Mouse (Mus musculus) neural tube, embryonic 12.5 days (tissue): ENCODE results near the gene Pck1. TPM values are rescaled to one million over a fixed set of nuclear protein-coding genes. Genes with fewer than 3 reads are reported as not detected.

Source experiments
- ATAC-seq: fragments of 200-750 bp; cut with Nextera tagmentation; 2 replicates; pipeline ENCODE4 v1.8.0; 2017; ENCODE audit warnings: low read depth, mild to moderate bottlenecking, moderate TSS enrichment, moderate library complexity; ENCODE audit not compliant: low FRiP score
- H3K27ac ChIP-seq: fragments of 300-500 bp; sonication (generic); 2 replicates; pipeline ENCODE4 v1.5.1; 2016
- H3K27me3 ChIP-seq: fragments of 300-500 bp; sonication (generic); replicated peaks from 2 replicates; pipeline ENCODE4 v1.6.1; 2016; ENCODE audit warnings: mild to moderate bottlenecking
- H3K36me3 ChIP-seq: fragments of 300-500 bp; sonication (generic); 2 replicates; pipeline ENCODE4 v1.6.1; 2016; ENCODE audit warnings: mild to moderate bottlenecking
- H3K4me1 ChIP-seq: fragments of 300-500 bp; sonication (generic); 2 replicates; pipeline ENCODE4 v1.6.1; 2016
- H3K4me2 ChIP-seq: fragments of 300-500 bp; sonication (generic); replicated peaks from 2 replicates; pipeline ENCODE4 v1.6.1; 2016; ENCODE audit warnings: mild to moderate bottlenecking
- H3K4me3 ChIP-seq: fragments of 300-500 bp; sonication (generic); 2 replicates; pipeline ENCODE4 v1.5.1; 2016
- H3K9ac ChIP-seq: fragments of 300-500 bp; sonication (generic); 2 replicates; pipeline ENCODE4 v1.6.1; 2016; ENCODE audit warnings: mild to moderate bottlenecking
- H3K9me3 ChIP-seq: fragments of 300-500 bp; sonication (generic); 2 replicates; pipeline ENCODE4 v1.6.1; 2016; ENCODE audit warnings: mild to moderate bottlenecking
- WGBS: fragments of 180-500 bp; shearing (Covaris S2); methylation state at CpG from one replicate; pipeline ENCODE4 v1.1.7; 2016; 5-methylcytosine and 5-hydroxymethylcytosine counted together
- polyA plus RNA-seq: library from polyadenylated mRNA; unstranded; fragments of >200 nt; fragmentation: Nextera tagmentation; extraction: Ambion mirVana; gene quantifications from 2 replicates; pipeline ENCODE4 v1.2.1, GENCODE M21; 2016

Gene Pck1
- polyA plus RNA-seq, 1 experiment from 2014 or later, result not detected

- no peak for ATAC-seq
- H3K9me3 ChIP-seq, result no peaks in the 10 kb centered on the region
- H3K9ac ChIP-seq, result no peak overlapping the region
- 92% methylated on average over 14 of the region's 14 CpGs for WGBS
- H3K27ac ChIP-seq, result no peak overlapping the region
- H3K36me3 ChIP-seq, result no peaks in the 10 kb centered on the region
- H3K27me3 ChIP-seq, result no peaks in the 10 kb centered on the region
- H3K4me3 ChIP-seq, result no peak overlapping the region
- no peaks in the 10 kb centered on the region for H3K4me1 ChIP-seq
- no peak overlapping the region for H3K4me2 ChIP-seq
Observed at GRCm38 (mm10) chr2:173154962-173155361, 2.1 kb downstream of the Pck1 start.

DNA sequence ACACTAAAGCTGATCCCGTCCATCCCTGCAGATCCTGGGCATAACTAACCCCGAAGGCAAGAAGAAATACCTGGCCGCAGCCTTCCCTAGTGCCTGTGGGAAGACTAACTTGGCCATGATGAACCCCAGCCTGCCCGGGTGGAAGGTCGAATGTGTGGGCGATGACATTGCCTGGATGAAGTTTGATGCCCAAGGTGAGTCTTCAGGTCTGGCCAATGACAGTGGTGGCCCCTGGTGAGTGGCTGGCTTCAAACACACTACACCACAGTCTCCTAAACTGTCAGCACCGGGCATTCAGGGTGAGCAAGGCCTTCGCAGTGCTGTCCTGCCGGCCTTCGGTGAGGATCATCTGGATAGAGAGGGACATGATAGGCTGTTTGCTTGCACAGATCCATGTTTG, 3.1 kb downstream of the Pck1 start:
- Histone ChIP-seq H3K4me1 (no peaks in the 10 kb centered on the region), H3K4me2 (no peak overlapping the region), H3K36me3 (no peaks in the 10 kb centered on the region), H3K9me3 (no peaks in the 10 kb centered on the region), H3K27ac (no peak overlapping the region), H3K9ac (no peak overlapping the region), H3K4me3 (no peak overlapping the region), H3K27me3 (no peaks in the 10 kb centered on the region)
- WGBS, result 93% methylated on average over 10 of the region's 10 CpGs
- ATAC-seq, result no peak

DNA sequence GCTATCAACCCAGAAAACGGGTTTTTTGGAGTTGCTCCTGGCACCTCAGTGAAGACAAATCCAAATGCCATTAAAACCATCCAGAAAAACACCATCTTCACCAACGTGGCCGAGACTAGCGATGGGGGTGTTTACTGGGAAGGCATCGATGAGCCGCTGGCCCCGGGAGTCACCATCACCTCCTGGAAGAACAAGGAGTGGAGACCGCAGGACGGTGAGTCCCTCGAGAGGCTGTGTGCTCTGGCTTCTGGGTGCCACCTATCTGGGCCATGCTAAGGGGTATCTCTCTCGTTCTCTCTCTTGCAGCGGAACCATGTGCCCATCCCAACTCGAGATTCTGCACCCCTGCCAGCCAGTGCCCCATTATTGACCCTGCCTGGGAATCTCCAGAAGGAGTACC, 4.1 kb downstream of the Pck1 start:
- 85% methylated on average over 13 of the region's 13 CpGs for WGBS
- no peak for ATAC-seq
- H3K4me2 ChIP-seq, result no peak overlapping the region
- no peaks in the 10 kb centered on the region for H3K4me1 ChIP-seq
- no peaks in the 10 kb centered on the region for H3K9me3 ChIP-seq
- H3K27me3 ChIP-seq, result no peaks in the 10 kb centered on the region
- no peak overlapping the region for H3K4me3 ChIP-seq
- no peak overlapping the region for H3K9ac ChIP-seq
- no peak overlapping the region for H3K27ac ChIP-seq
- H3K36me3 ChIP-seq, result no peaks in the 10 kb centered on the region

GRCm38 (mm10) chr2:173157376-173157775, 4.5 kb downstream of the Pck1 start:
- WGBS, result 73% methylated on average over 4 of the region's 4 CpGs
- Histone ChIP-seq H3K27me3 (no peaks in the 10 kb centered on the region), H3K36me3 (no peaks in the 10 kb centered on the region), H3K9ac (no peak overlapping the region), H3K4me3 (no peak overlapping the region), H3K4me2 (no peak overlapping the region), H3K27ac (no peak overlapping the region), H3K9me3 (no peaks in the 10 kb centered on the region), H3K4me1 (no peaks in the 10 kb centered on the region)
- ATAC-seq, result no peak

- no peaks in the 10 kb centered on the region for H3K27me3 ChIP-seq
- H3K4me2 ChIP-seq, result no peak overlapping the region
- H3K36me3 ChIP-seq, result no peaks in the 10 kb centered on the region
- WGBS, result 96% methylated on average over 4 of the region's 4 CpGs
- H3K9me3 ChIP-seq, result no peaks in the 10 kb centered on the region
- H3K4me3 ChIP-seq, result no peak overlapping the region
- no peaks in the 10 kb centered on the region for H3K4me1 ChIP-seq
- ATAC-seq, result no peak
- H3K27ac ChIP-seq, result no peak overlapping the region
- H3K9ac ChIP-seq, result no peak overlapping the region
Observed at GRCm38 (mm10) chr2:173157871-173158270, 5.0 kb downstream of the Pck1 start.

GRCm38 (mm10) chr2:173158390-173159055, 5.7 kb downstream of the Pck1 start:
- no peak overlapping the region for H3K4me2 ChIP-seq
- H3K27me3 ChIP-seq, result no peaks in the 10 kb centered on the region
- WGBS, result 91% methylated on average over 19 of the region's 19 CpGs
- ATAC-seq, result no peak
- no peak overlapping the region for H3K27ac ChIP-seq
- H3K36me3 ChIP-seq, result no peaks in the 10 kb centered on the region
- no peak overlapping the region for H3K4me3 ChIP-seq
- no peaks in the 10 kb centered on the region for H3K4me1 ChIP-seq
- no peak overlapping the region for H3K9ac ChIP-seq
- no peaks in the 10 kb centered on the region for H3K9me3 ChIP-seq

DNA sequence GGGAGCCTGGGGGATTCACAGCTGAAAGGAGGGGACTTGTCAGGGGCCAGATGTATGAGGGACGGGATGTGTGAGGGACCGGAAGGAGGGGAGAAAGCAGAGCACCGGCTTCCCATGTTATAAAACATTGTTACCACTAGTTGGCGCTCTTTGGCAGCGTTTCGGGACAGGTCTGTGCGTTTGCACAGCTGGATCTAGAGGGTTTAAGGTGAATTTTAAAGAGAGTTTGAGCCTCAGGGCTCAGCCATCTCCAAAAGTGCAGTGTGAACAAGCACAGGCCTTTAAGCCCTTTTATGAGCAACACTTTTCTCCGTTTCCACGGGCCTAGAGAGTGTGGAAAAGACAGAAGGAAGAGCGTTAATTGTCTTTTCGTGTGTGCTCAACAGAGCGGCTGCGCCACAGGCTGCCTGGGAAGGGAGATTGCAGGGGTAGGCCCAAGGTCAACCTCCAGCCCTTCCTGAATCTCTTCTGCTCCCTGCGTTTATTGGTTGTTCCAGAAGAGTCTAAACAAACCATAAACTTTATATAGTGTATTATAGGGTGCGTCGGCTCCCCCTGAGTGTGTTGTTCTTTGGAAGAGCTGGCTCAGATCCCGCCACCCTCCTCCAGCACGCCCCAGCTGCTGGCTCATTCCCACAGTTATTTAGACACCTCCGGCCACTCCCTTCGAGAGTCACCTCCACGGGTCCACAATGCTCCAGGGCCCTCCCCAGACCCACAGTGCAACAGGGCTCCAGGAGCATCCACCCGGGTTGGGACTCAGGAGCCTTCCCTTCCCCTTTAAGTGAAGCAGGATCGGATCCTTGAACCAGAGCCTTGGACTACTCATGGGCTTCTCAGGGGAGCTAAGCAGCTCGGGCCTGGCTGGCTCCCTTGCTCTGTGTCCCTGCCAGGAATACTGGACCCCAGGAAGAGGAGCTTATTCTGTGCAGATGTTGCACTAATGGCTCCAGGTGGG, 6.8 kb downstream of the Pck1 start:
- H3K27me3 ChIP-seq, result no peaks in the 10 kb centered on the region
- no peaks in the 10 kb centered on the region for H3K36me3 ChIP-seq
- peak overlapping the region; percentile 12; the same call in 1 of the 2 replicates for H3K4me2 ChIP-seq
- H3K9ac ChIP-seq, result no peak overlapping the region
- no peaks in the 10 kb centered on the region for H3K9me3 ChIP-seq
- H3K4me3 ChIP-seq, result no peak overlapping the region
- no peak overlapping the region for H3K27ac ChIP-seq
- 42% methylated on average over 24 of the region's 24 CpGs for WGBS
- no peaks in the 10 kb centered on the region for H3K4me1 ChIP-seq
- peak; percentile 45 for ATAC-seq

GRCm38 (mm10) chr2:173163380-173163779, 10.5 kb downstream of the Pck1 start:
- Histone ChIP-seq H3K9ac (no peak overlapping the region), H3K27ac (no peak overlapping the region), H3K27me3 (peaks cover 5% of the 10 kb centered on the region; the same call in 1 of the 2 replicates), H3K4me3 (no peak overlapping the region), H3K36me3 (no peaks in the 10 kb centered on the region), H3K4me1 (peaks cover 7% of the 10 kb centered on the region), H3K4me2 (no peak overlapping the region), H3K9me3 (no peaks in the 10 kb centered on the region)
- no peak for ATAC-seq
- 85% methylated on average over 8 of the region's 8 CpGs for WGBS

DNA sequence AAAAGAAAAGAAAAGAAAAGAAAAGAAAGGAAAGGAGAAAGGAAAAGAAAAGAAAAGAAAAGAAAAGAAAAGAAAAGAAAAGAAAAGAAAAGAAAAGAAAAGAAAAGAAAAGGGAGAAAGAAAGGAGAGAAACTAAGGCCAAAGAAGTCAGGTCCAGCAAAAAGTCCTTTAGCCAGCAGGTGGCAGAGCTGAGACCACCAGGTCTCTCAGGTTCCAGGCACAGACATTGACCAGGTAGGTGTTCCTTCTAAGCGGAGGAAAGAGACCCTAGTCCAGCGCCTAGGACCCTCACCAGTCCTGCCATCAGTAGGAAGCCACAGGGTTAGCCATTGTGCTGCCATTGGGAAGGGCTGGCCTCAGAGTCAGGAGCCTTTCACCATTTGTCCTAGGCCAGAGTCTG, 11.5 kb downstream of the Pck1 start:
- H3K9me3 ChIP-seq, result no peaks in the 10 kb centered on the region
- no peak overlapping the region for H3K27ac ChIP-seq
- no peaks in the 10 kb centered on the region for H3K36me3 ChIP-seq
- H3K4me2 ChIP-seq, result no peak overlapping the region
- peaks cover 5% of the 10 kb centered on the region; the same call in 1 of the 2 replicates for H3K27me3 ChIP-seq
- ATAC-seq, result no peak
- no peak overlapping the region for H3K9ac ChIP-seq
- H3K4me1 ChIP-seq, result peaks cover 14% of the 10 kb centered on the region
- H3K4me3 ChIP-seq, result no peak overlapping the region
- 46% methylated on average over 2 of the region's 2 CpGs for WGBS

DNA sequence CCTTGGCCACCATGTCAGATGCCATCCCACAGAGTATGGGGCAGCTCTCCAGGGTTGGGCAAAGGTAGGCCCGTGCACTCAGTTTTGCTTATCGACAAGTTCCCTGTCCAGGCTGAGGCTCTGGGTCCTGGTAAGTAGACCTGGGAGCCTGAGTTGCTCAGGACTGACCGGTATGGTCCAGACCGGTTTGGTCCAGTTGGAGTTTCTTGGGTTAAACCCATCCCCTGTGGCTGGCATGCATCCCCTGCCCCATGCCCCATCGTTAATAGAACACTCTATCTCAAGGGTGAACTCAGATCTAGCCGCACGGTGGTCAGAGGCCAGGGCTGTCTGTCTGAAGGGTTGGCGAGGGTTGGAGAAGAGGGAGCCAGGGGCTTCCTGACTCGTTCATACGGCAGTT, 12.1 kb downstream of the Pck1 start:
- no peak overlapping the region for H3K4me2 ChIP-seq
- no peak overlapping the region for H3K9ac ChIP-seq
- H3K4me1 ChIP-seq, result peaks cover 14% of the 10 kb centered on the region
- peaks cover 5% of the 10 kb centered on the region; the same call in 1 of the 2 replicates for H3K27me3 ChIP-seq
- no peak overlapping the region for H3K27ac ChIP-seq
- H3K36me3 ChIP-seq, result no peaks in the 10 kb centered on the region
- H3K4me3 ChIP-seq, result no peak overlapping the region
- ATAC-seq, result no peak
- H3K9me3 ChIP-seq, result no peaks in the 10 kb centered on the region
- WGBS, result 82% methylated on average over 10 of the region's 10 CpGs

DNA sequence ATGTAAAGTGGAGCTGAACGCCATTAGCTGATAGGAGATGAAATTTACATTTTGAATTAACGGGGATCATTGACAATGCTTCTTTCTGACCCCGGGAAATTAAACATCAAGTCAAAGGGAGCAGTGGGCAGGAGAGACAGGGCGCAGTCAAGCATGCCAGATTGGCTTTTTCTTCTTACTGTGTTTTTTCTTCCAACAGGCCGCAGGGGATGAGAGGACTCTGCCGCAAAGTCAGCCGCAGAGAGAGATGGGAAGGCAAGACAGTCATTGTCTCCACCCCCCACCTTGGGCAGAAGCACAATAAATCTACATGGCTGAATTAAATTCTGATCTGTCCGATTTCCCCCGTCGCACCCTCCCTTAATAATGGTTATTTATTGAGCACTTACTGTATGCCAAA, 12.5 kb downstream of the Pck1 start:
- 64% methylated on average over 10 of the region's 10 CpGs for WGBS
- H3K27ac ChIP-seq, result no peak overlapping the region
- no peak overlapping the region for H3K9ac ChIP-seq
- H3K4me2 ChIP-seq, result no peak overlapping the region
- H3K4me1 ChIP-seq, result peaks cover 14% of the 10 kb centered on the region
- no peak overlapping the region for H3K4me3 ChIP-seq
- no peaks in the 10 kb centered on the region for H3K36me3 ChIP-seq
- ATAC-seq, result no peak
- no peaks in the 10 kb centered on the region for H3K9me3 ChIP-seq
- H3K27me3 ChIP-seq, result peaks cover 5% of the 10 kb centered on the region; the same call in 1 of the 2 replicates

GRCm38 (mm10) chr2:173168411-173168851, 15.6 kb downstream of the Pck1 start:
- Histone ChIP-seq H3K27ac (no peak overlapping the region), H3K4me1 (peaks cover 41% of the 10 kb centered on the region), H3K9me3 (no peaks in the 10 kb centered on the region), H3K27me3 (peaks cover 9% of the 10 kb centered on the region; the same call in 1 of the 2 replicates), H3K9ac (no peak overlapping the region), H3K36me3 (no peaks in the 10 kb centered on the region), H3K4me2 (no peak overlapping the region), H3K4me3 (no peak overlapping the region)
- WGBS, result 12% methylated on average over 5 of the region's 5 CpGs
- ATAC-seq, result no peak
